Mouse (Mus musculus): ENCODE measurements around the gene Itga8.

Itga8 gene

GRCm38 (mm10) chr2:12294060-12294459 is 7.7 kb downstream of the Itga8 start:
- DNase-seq (ENCODE audit: low spot score): no peak

GRCm38 (mm10) chr2:12293458-12293857 is 8.3 kb downstream of the Itga8 start:
- DNase-seq (ENCODE audit: low spot score): no peak

GRCm38 (mm10) chr2:12292023-12292820 is 9.5 kb downstream of the Itga8 start:
- no peak for DNase-seq (ENCODE audit: low spot score)

DNA sequence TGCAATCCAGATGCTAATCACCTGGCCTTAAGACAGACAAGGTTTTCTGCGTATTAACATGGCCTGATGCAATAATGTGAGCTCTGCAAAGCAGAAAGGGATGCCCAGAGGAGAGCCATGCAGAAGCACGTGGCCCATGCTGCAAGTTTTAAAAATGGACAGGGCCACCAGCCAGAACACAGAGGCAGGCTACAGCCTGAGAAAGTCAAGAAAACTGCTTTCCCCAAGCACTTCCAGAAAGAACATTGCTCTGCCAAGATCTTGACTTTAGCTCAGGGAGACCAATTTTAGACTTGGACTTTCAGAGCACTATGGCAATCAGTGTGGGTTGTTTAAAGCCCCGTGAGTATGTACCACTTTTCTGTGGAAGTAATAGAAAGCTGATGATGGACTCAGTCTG is 11.5 kb downstream of the Itga8 start:
- no peak for DNase-seq (ENCODE audit: low spot score)

- no peak for DNase-seq (ENCODE audit: low spot score)
Observed at GRCm38 (mm10) chr2:12287831-12288230, 13.9 kb downstream of the Itga8 start.

DNA sequence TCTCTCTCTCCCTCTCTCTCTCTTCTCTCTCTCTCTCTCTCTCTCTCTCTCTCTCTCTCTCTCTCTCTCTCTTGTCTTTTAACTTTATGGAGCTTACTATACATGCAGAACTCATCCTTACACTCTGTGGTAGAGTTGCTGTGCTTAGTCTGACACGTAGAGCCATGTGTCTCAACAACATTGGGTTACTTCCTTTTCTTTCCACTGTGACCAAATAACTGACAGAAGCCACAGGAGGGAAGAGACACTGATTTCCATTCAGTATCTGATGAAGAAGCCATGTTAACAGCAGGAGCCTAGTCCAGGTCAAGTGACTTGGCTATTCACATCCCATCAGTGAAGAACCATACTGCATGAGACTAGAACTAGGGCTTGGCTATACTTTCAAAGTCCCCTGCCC is 21.1 kb downstream of the Itga8 start:
- DNase-seq (ENCODE audit: low spot score): no peak

- no peak for DNase-seq (ENCODE audit: low spot score)
Observed at GRCm38 (mm10) chr2:12279070-12279612, 22.6 kb downstream of the Itga8 start.

- no peak for DNase-seq (ENCODE audit: low spot score)
Observed at GRCm38 (mm10) chr2:12256635-12257317, 44.9 kb downstream of the Itga8 start.

DNA sequence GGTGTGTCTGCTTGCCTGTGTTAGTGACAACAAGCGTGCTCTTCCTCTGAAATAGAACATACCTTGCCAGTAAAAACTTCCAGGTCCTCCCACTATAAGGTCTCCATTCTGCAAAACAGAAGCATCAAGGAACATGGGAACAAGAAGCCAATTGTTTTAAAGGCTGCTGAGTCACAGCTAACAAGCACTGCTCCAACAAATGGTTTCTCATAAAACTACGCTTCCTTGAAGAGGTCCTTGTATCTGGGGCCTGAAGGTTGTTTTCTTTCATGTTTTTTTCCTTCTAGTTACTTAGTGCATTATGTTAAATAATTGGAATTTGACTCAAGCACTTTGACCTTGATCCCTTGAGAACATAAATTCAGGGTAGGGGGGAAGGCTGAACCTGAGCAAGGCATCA is 45.8 kb downstream of the Itga8 start:
- DNase-seq (ENCODE audit: low spot score): no peak

DNA sequence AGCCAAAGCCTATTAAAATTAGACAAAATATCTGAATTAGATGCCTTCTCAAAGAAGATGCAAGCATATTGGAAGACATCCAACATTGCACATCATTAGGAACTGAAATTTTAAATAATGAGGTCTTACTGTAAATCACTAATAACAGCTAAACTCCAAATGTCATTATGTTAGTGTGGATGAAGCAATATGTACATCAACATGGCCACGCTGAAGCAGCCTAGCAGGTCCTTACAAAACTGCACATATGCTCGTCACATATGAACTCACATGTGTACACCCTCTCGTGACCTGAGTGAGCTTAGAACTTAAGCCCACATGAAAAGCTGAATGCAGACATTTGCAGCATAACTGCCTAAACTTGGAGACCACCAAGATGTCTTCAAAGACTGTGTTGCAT is 66.4 kb downstream of the Itga8 start:
- no peak for DNase-seq (ENCODE audit: low spot score)

GRCm38 (mm10) chr2:12229721-12230120 is 72.0 kb downstream of the Itga8 start:
- DNase-seq (ENCODE audit: low spot score): no peak

- no peak for DNase-seq (ENCODE audit: low spot score)
Observed at GRCm38 (mm10) chr2:12228335-12228734, 73.4 kb downstream of the Itga8 start.

- no peak for DNase-seq (ENCODE audit: low spot score)
Observed at GRCm38 (mm10) chr2:12227243-12227642, 74.5 kb downstream of the Itga8 start.

GRCm38 (mm10) chr2:12226367-12226766 is 75.4 kb downstream of the Itga8 start:
- DNase-seq (ENCODE audit: low spot score): no peak

GRCm38 (mm10) chr2:12221671-12222070 is 80.1 kb downstream of the Itga8 start:
- no peak for DNase-seq (ENCODE audit: low spot score)

GRCm38 (mm10) chr2:12213464-12213790 is 88.3 kb downstream of the Itga8 start:
- DNase-seq (ENCODE audit: low spot score): no peak

DNA sequence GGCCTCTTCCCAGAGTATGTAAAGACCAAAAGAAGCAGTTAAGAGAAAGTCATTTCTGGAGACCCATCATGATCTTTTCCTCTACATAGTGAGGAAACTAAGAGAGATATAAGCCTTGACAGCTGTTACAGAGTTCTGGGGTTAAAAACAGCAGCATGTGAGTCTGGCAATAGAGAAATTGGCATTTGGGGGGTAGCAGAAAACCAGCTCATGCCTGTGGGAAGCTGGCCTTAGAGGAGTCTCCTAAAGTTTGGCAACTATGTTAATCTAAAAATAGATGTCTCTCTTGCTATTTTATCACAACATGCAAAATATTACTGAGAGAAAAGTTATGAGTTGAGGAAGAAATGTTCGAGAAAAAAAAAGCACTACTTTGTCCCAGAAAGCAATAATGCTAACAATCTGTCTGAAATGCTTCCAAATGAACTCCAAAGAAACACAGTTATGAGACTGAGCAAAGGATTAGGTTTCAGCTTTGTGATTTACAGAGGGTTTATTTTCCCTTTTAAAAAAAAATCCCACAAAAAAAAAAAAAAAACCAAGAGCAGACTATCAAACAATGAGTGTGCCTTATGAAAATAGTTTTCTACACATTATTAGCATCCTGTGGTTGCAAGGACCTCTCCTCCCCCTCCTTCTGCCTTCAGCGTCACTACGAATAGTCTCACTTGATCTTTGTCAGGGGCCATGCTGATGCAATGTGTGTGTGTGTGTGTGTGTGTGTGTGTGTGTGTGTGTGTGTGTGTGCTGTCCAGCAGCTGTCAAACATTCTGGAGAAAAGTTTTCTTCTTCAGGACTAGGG is 88.9 kb downstream of the Itga8 start:
- no peak for DNase-seq (ENCODE audit: low spot score)

DNA sequence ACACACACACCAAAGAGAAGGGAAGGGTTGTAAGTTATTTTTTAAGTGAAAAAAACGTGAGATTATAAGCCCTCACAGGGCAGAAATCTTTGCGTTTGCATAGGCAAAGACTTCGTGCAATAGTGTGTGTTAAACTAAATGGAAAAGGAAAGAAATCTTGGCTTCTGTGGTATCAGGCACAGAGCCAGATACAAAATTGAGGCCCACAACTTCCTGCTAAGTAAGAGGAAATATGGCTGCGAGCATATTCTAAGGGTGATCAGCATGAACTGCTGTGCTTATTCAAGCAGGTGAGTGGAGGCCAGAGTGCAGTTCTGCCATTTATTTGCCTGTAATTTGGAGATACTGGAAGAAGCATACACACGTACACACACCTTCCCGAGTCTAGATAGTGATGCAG is 93.6 kb downstream of the Itga8 start:
- no peak for DNase-seq (ENCODE audit: low spot score)

GRCm38 (mm10) chr2:12206353-12206752 is 95.4 kb downstream of the Itga8 start:
- no peak for DNase-seq (ENCODE audit: low spot score)

DNA sequence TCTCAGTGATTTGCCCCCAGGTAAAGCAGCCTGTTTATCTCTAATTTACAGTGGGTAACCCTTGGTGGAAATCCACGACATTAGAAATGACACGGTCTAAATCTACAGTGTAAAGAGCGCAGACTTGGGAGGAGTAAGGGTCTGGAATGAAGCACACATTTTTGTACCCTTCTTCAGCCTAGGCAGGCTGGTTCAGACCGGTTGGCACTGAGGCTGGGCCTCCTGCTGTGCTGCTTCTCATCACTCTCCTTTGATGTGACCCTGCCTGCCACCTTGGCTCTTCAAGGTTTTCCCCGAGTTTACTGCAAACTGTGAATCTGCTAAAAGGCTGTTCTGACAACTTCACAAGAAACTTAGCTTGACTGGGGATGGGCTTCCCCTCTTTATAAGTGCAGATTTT is 95.8 kb downstream of the Itga8 start:
- DNase-seq (ENCODE audit: low spot score): no peak

GRCm38 (mm10) chr2:12203231-12203630 is 98.5 kb downstream of the Itga8 start:
- DNase-seq (ENCODE audit: low spot score): no peak

- no peak for DNase-seq (ENCODE audit: low spot score)
Observed at GRCm38 (mm10) chr2:12198699-12199098, 103.0 kb downstream of the Itga8 start.

DNA sequence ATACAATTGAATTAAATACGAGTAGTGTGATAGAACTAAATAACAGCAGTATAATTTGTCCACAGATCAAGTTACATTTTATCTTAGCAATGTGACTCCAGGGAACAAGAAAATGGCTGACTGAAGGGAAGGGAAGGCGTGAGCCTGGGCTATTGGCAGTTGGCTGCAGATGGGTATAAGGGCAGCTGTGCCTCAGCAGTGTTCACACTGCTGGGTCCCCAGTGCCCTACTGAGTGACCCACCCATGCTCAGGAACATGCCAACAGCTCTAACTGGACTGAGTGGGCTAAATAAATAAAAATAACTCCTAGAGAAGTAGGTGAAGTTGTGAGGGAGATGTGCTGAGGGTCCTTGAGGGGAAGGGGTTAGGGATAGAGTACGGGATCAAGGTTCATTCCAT is 103.5 kb downstream of the Itga8 start:
- DNase-seq (ENCODE audit: low spot score): no peak

All from ovary, postnatal 36 days (tissue).